Mouse (Mus musculus): Measurements from ENCODE around the gene Fbxl18. TPM values are rescaled to one million over a fixed set of nuclear protein-coding genes. Genes with fewer than 3 reads are reported as not detected.

Gene Fbxl18
- polyA plus RNA-seq, 2 experiments = 10.2 to 12.5 TPM

DNA sequence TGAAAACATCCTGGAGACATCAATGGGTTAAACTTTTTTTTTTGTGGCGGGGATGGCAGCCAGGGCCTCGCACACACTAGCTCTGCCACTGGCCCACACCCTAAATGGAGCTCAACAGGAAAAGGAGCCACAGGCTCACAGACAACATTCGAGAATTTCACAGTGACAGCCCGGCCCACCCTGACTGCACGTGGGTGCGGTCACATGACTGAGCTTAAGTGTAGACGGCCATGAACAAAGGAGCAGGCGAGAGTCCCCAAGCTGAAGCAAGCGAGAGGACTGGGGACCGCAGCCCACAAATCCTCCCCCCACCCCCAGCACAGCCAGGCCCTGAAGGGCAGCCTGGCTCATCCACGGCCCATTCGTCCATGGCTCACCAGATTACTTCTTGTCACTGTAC lies 23.5 kb downstream of the Fbxl18 start:
- peaks cover 7% of the 10 kb centered on the region; the same call in 1 of the 2 replicates for H3K4me1 ChIP-seq (ENCODE audit: control insufficient read depth, insufficient read depth, low read length)
- no peak overlapping the region for H3K27ac ChIP-seq (replicated peaks; ENCODE audit: low read depth, low read length)
- no peak for TF ChIP-seq POLR2A (IDR thresholded peaks at IDR 0.05; ENCODE audit: borderline replicate concordance, extremely low read depth, insufficient read depth, insufficient read length)
- H3K27me3 ChIP-seq (ENCODE audit: control insufficient read depth, insufficient read depth, low read length) = no peaks in the 10 kb centered on the region
- no peak for ATAC-seq (ENCODE audit: low FRiP score, low read depth)
- no peak for DNase-seq (ENCODE audit: low spot score)
- peaks cover 46% of the 10 kb centered on the region for H3K36me3 ChIP-seq (ENCODE audit: control insufficient read depth, insufficient read depth, low read length)
- H3K9me3 ChIP-seq (ENCODE audit: control insufficient read depth, low read length) = no peaks in the 10 kb centered on the region
- no peak overlapping the region for H3K4me3 ChIP-seq (replicated peaks; ENCODE audit: low read length)
- WGBS = 71% methylated on average over 12 of the region's 12 CpGs
- H3K4me2 ChIP-seq (replicated peaks; ENCODE audit: low read depth, low read length, severe bottlenecking) = no peak overlapping the region
- no peak overlapping the region for H3K9ac ChIP-seq (ENCODE audit: low read depth, low read length, severe bottlenecking)

DNA sequence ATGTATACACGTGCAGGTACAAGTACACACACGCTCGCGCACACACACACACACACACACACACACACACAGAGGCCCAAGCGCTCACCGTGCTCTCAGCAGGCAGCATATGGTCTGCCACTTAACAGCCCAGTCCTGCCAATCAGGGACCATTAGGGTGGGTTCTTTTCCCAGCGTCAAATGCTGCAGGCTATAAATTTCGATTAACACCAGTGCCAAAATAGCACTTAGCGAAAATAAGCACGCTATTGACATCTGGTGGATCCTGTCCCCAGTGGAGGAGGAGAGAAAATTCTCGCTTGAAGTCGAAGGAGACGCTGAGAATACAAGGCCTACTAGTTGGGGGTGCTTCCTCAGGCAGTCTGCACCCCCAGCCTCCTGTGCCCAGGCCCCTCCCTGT lies 25.8 kb downstream of the Fbxl18 start:
- Histone ChIP-seq H3K4me2 (replicated peaks; ENCODE audit: low read depth, low read length, severe bottlenecking) (no peak overlapping the region), H3K36me3 (ENCODE audit: control insufficient read depth, insufficient read depth, low read length) (peaks cover 29% of the 10 kb centered on the region), H3K9me3 (ENCODE audit: control insufficient read depth, low read length) (no peaks in the 10 kb centered on the region), H3K27ac (replicated peaks; ENCODE audit: low read depth, low read length) (peak overlapping the region; percentile 1; the same call in 1 of the 2 replicates), H3K4me3 (replicated peaks; ENCODE audit: low read length) (no peak overlapping the region), H3K4me1 (ENCODE audit: control insufficient read depth, insufficient read depth, low read length) (peaks cover 7% of the 10 kb centered on the region; the same call in 1 of the 2 replicates), H3K9ac (ENCODE audit: low read depth, low read length, severe bottlenecking) (no peak overlapping the region), H3K27me3 (ENCODE audit: control insufficient read depth, insufficient read depth, low read length) (no peaks in the 10 kb centered on the region)
- 29% methylated on average over 13 of the region's 13 CpGs for WGBS
- TF ChIP-seq POLR2A (IDR thresholded peaks at IDR 0.05; ENCODE audit: borderline replicate concordance, extremely low read depth, insufficient read depth, insufficient read length) = no peak
- ATAC-seq (ENCODE audit: low FRiP score, low read depth) (peak; percentile 55; the same call in 1 of the 2 replicates), DNase-seq (ENCODE audit: low spot score) (peak; percentile 46)

DNA sequence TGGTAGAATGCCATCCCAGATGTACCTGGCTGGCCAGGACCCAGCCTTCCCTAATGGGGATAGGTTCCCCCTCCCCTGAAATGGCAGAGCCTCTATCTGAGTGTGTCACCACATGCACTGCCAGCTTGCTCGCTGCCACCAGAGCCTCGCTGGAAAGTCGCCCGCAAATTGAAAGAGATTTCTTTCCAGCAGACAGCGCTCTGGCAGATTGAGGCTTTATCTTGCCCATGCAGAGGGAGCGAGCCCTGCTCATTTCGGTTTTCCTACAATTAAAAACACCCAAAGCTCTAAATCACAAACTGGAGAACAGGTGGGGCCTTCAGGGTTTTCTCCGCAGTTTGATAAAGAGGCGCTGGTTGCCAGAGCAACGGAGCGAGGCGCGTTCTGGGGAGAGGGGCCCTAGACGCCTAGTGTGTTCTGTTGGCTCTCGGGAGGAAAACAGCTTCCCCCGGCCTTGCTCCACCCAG lies 37.4 kb downstream of the Fbxl18 start:
- 0 out of 2 replicates have a peak, but pooled peaks cover 3% of the 10 kb centered on the region for H3K4me1 ChIP-seq (ENCODE audit: control insufficient read depth, insufficient read depth, low read length)
- 43% methylated on average over 16 of the region's 16 CpGs for WGBS
- no peak for DNase-seq (ENCODE audit: low spot score)
- no peak overlapping the region for H3K4me3 ChIP-seq (replicated peaks; ENCODE audit: low read length)
- no peak overlapping the region for H3K27ac ChIP-seq (replicated peaks; ENCODE audit: low read depth, low read length)
- H3K9me3 ChIP-seq (ENCODE audit: control insufficient read depth, low read length) = peaks cover 4% of the 10 kb centered on the region; the same call in 1 of the 2 replicates
- no peak for ATAC-seq (ENCODE audit: low FRiP score, low read depth)
- no peaks in the 10 kb centered on the region for H3K36me3 ChIP-seq (ENCODE audit: control insufficient read depth, insufficient read depth, low read length)
- H3K27me3 ChIP-seq (ENCODE audit: control insufficient read depth, insufficient read depth, low read length) = no peaks in the 10 kb centered on the region
- H3K9ac ChIP-seq (ENCODE audit: low read depth, low read length, severe bottlenecking) = no peak overlapping the region
- no peak overlapping the region for H3K4me2 ChIP-seq (replicated peaks; ENCODE audit: low read depth, low read length, severe bottlenecking)
- TF ChIP-seq POLR2A (IDR thresholded peaks at IDR 0.05; ENCODE audit: borderline replicate concordance, extremely low read depth, insufficient read depth, insufficient read length) = no peak

DNA sequence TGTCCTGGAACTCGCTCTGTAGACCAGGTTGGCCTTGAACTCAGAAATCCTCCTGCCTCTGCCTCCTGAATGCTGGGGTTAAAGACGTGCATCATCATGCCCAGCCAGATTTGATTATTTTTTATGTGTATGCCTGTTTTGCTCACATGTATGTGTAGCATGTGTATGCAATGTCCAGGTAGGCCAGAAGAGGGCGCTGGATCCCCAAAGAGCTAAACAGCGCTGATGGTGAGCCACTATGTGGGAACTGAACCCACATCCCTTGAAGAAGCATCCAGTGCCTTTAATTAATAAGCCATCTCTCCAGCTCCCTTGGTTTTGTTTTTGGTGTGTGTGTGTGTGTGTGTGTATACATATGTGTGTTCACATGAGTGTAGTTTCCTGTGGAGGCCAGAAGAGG lies 38.8 kb downstream of the Fbxl18 start:
- Histone ChIP-seq H3K36me3 (ENCODE audit: control insufficient read depth, insufficient read depth, low read length) (no peaks in the 10 kb centered on the region), H3K4me2 (replicated peaks; ENCODE audit: low read depth, low read length, severe bottlenecking) (no peak overlapping the region), H3K4me1 (ENCODE audit: control insufficient read depth, insufficient read depth, low read length) (no peaks in the 10 kb centered on the region), H3K9me3 (ENCODE audit: control insufficient read depth, low read length) (peaks cover 4% of the 10 kb centered on the region; the same call in 1 of the 2 replicates), H3K27ac (replicated peaks; ENCODE audit: low read depth, low read length) (no peak overlapping the region), H3K27me3 (ENCODE audit: control insufficient read depth, insufficient read depth, low read length) (no peaks in the 10 kb centered on the region), H3K4me3 (replicated peaks; ENCODE audit: low read length) (no peak overlapping the region), H3K9ac (ENCODE audit: low read depth, low read length, severe bottlenecking) (no peak overlapping the region)
- DNase-seq (ENCODE audit: low spot score) (no peak), ATAC-seq (ENCODE audit: low FRiP score, low read depth) (no peak)
- no peak for TF ChIP-seq POLR2A (IDR thresholded peaks at IDR 0.05; ENCODE audit: borderline replicate concordance, extremely low read depth, insufficient read depth, insufficient read length)
- 80% methylated on average over 4 of the region's 4 CpGs for WGBS

DNA sequence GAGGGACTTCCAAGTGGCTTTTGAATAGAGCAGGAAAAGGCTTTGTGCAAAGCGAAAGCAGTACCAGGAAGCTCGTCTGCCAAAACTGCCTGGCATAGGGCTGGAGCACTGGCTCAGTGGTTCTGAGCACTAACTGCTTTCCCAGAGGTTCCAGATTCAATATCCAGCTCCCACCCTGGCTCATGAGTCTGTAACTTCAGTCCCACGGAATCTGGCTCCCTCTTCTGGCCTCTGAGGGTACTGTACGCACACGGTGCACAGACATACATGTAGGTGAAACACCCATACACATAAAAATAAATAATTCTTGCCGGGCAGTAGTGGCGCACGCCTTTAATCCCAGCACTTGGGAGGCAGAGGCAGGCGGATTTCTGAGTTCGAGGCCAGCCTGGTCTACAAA lies 40.3 kb downstream of the Fbxl18 start:
- TF ChIP-seq POLR2A (IDR thresholded peaks at IDR 0.05; ENCODE audit: borderline replicate concordance, extremely low read depth, insufficient read depth, insufficient read length) = no peak
- H3K4me1 ChIP-seq (ENCODE audit: control insufficient read depth, insufficient read depth, low read length) = no peaks in the 10 kb centered on the region

More for the DNA sequence above, 40.3 kb downstream of the Fbxl18 start:
- Histone ChIP-seq H3K9me3 (ENCODE audit: control insufficient read depth, low read length) (peaks cover 4% of the 10 kb centered on the region; the same call in 1 of the 2 replicates), H3K9ac (ENCODE audit: low read depth, low read length, severe bottlenecking) (no peak overlapping the region), H3K27me3 (ENCODE audit: control insufficient read depth, insufficient read depth, low read length) (no peaks in the 10 kb centered on the region), H3K4me2 (replicated peaks; ENCODE audit: low read depth, low read length, severe bottlenecking) (no peak overlapping the region), H3K27ac (replicated peaks; ENCODE audit: low read depth, low read length) (no peak overlapping the region), H3K36me3 (ENCODE audit: control insufficient read depth, insufficient read depth, low read length) (no peaks in the 10 kb centered on the region), H3K4me3 (replicated peaks; ENCODE audit: low read length) (no peak overlapping the region)
- ATAC-seq (ENCODE audit: low FRiP score, low read depth) = no peak
- WGBS = 77% methylated on average over 10 of the region's 10 CpGs
- no peak for DNase-seq (ENCODE audit: low spot score)

All from limb, embryonic 14.5 days (tissue).